Mouse (Mus musculus): ENCODE results near the gene Morn1. TPM values are rescaled to one million over a fixed set of nuclear protein-coding genes. Genes with fewer than 3 reads are reported as not detected.

Morn1 gene
- total RNA-seq, 2 experiments from 2014 or later, result 0.47 to 3.6 TPM

- no peak for ATAC-seq (replicated peaks; ENCODE audit: poor library complexity)
Measured at GRCm38 (mm10) chr4:155153389-155154072, 67.2 kb downstream of the Morn1 start.

GRCm38 (mm10) chr4:155154986-155155385, 68.6 kb downstream of the Morn1 start:
- ATAC-seq (replicated peaks; ENCODE audit: poor library complexity), result no peak

- ATAC-seq (replicated peaks; ENCODE audit: poor library complexity), result no peak
Measured at GRCm38 (mm10) chr4:155156734-155157133, 70.4 kb downstream of the Morn1 start.

- no peak for ATAC-seq (replicated peaks; ENCODE audit: poor library complexity)
Measured at GRCm38 (mm10) chr4:155157871-155158542, 71.6 kb downstream of the Morn1 start.

- ATAC-seq (replicated peaks; ENCODE audit: poor library complexity), result no peak
Measured at GRCm38 (mm10) chr4:155158543-155158917, 72.2 kb downstream of the Morn1 start.

- peak; percentile 62 for ATAC-seq (replicated peaks; ENCODE audit: poor library complexity)
Measured at GRCm38 (mm10) chr4:155162433-155163319, 76.3 kb downstream of the Morn1 start.

- ATAC-seq (replicated peaks; ENCODE audit: poor library complexity), result peak; percentile 20; the same call in 1 of the 2 replicates
Measured at GRCm38 (mm10) chr4:155163320-155163651, 76.9 kb downstream of the Morn1 start.

- no peak for ATAC-seq (replicated peaks; ENCODE audit: poor library complexity)
Measured at GRCm38 (mm10) chr4:155163685-155164084, 77.3 kb downstream of the Morn1 start.

GRCm38 (mm10) chr4:155164550-155164949, 78.2 kb downstream of the Morn1 start:
- peak; percentile 51 for ATAC-seq (replicated peaks; ENCODE audit: poor library complexity)

GRCm38 (mm10) chr4:155165861-155166260, 79.5 kb downstream of the Morn1 start:
- ATAC-seq (replicated peaks; ENCODE audit: poor library complexity), result no peak

GRCm38 (mm10) chr4:155168835-155169252, 82.5 kb downstream of the Morn1 start:
- no peak for ATAC-seq (replicated peaks; ENCODE audit: poor library complexity)

- no peak for ATAC-seq (replicated peaks; ENCODE audit: poor library complexity)
Measured at GRCm38 (mm10) chr4:155170614-155171212, 84.3 kb downstream of the Morn1 start.

- ATAC-seq (replicated peaks; ENCODE audit: poor library complexity), result no peak
Measured at GRCm38 (mm10) chr4:155171961-155172533, 85.7 kb downstream of the Morn1 start.

- ATAC-seq (replicated peaks; ENCODE audit: poor library complexity), result peak; percentile 58
Measured at GRCm38 (mm10) chr4:155172909-155173821, 86.8 kb downstream of the Morn1 start.

GRCm38 (mm10) chr4:155173822-155174785, 87.7 kb downstream of the Morn1 start:
- no peak for ATAC-seq (replicated peaks; ENCODE audit: poor library complexity)

- ATAC-seq (replicated peaks; ENCODE audit: poor library complexity), result no peak
Measured at GRCm38 (mm10) chr4:155176210-155176609, 89.8 kb downstream of the Morn1 start.

GRCm38 (mm10) chr4:155178274-155178673, 91.9 kb downstream of the Morn1 start:
- ATAC-seq (replicated peaks; ENCODE audit: poor library complexity), result peak; percentile 72

- ATAC-seq (replicated peaks; ENCODE audit: poor library complexity), result peak; percentile 73
Measured at GRCm38 (mm10) chr4:155178981-155179512, 92.7 kb downstream of the Morn1 start.
